Mouse (Mus musculus): ENCODE data around the gene Pcsk4. TPM values are rescaled to one million over a fixed set of nuclear protein-coding genes. Genes with fewer than 3 reads are reported as not detected.

Pcsk4 gene
- total and polyA plus RNA-seq, 3 experiments: 1.4 to 4.9 (median 1.8) TPM

DNA sequence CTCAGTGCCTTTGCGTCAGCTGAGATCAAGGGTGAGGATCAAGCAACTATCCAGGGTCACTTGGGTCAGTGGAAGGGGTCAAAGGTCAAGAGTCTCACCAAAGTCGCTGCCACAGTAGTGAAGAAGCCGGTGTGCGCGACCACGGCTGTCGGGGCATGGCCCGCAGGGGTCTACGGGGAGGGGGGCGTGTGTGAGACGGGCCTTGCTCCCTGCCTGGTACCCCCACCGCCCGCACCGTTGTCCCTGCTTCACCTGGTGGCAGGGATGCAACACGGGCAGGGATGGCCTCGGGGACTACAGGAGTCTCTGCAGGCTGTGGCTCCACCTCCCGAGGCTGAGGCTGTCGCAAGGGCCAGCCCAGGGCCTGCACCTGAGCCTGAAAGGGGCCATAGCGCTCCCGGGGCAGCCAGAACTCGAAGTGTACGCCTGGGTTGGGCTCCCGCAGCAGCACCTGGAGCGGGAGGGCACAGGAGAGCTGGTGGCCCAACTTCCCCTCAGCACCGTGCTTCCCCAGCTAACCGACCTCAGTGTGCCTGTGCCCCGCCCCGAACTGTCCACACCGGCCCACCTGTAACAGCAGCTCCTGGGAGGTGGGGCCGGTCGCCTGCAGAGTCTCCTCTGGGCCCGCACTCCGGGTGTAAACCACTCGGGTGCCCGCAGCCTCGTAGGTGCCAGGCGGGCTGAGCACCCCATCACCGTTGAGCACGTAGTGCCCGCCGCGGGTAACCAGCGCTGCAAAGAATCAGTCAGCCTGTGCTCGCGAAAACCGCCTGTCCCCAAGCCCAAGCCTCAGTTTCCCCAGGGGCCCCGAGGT is 12.4 kb upstream of the Pcsk4 start:
- Histone ChIP-seq H3K9ac (ENCODE audit: low read depth, low read length) (no peak overlapping the region), H3K79me2 (replicated peaks; ENCODE audit: control insufficient read depth, insufficient read depth, low read length) (no peaks in the 10 kb centered on the region), H3K4me1 (ENCODE audit: control insufficient read depth, insufficient read depth, low read length) (peaks cover 15% of the 10 kb centered on the region), H3K4me3 (no peak overlapping the region), H3K27ac (no peak overlapping the region), H3K36me3 (ENCODE audit: control insufficient read depth, insufficient read depth, low read length) (peaks cover 3% of the 10 kb centered on the region; the same call in 1 of the 2 replicates), H3K27me3 (ENCODE audit: control insufficient read depth, insufficient read depth, low read length) (peaks cover 6% of the 10 kb centered on the region; the same call in 1 of the 2 replicates)
- intact Hi-C loops (cut with DNase I): no loop called here
- WGBS: 39% methylated on average over 47 of the region's 47 CpGs
- DNase-seq: no peak
- TF ChIP-seq EP300 (IDR thresholded peaks at IDR 0.05; ENCODE audit: insufficient read depth, low read depth, low read length): no peak
- TF ChIP-seq CTCF (IDR thresholded peaks at IDR 0.05): no peak

DNA sequence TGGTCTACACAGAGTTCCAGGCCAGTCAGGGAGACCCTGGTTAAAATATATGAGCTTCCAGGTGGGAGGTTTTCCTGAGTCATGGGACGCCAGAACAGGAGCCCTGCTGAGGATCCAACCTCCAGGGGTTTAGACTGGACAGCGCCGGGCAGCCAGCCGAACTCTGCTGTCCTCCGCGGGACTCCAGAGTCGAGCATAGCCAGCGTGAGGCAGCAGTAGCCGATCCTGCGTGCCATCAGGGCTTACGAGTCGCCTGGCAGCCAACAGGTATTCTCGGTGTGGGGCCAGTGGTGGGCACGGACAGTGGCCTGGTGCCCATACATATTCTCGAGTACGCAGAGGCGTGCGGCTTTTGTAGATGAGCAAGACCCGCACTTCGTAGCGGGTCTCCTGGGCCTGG is 11.7 kb upstream of the Pcsk4 start:
- Histone ChIP-seq H3K4me1 (ENCODE audit: control insufficient read depth, insufficient read depth, low read length) (peaks cover 15% of the 10 kb centered on the region), H3K9ac (ENCODE audit: low read depth, low read length) (no peak overlapping the region), H3K27me3 (ENCODE audit: control insufficient read depth, insufficient read depth, low read length) (peaks cover 6% of the 10 kb centered on the region; the same call in 1 of the 2 replicates), H3K4me3 (no peak overlapping the region), H3K36me3 (ENCODE audit: control insufficient read depth, insufficient read depth, low read length) (peaks cover 3% of the 10 kb centered on the region; the same call in 1 of the 2 replicates), H3K79me2 (replicated peaks; ENCODE audit: control insufficient read depth, insufficient read depth, low read length) (no peaks in the 10 kb centered on the region), H3K27ac (no peak overlapping the region)
- no peak for DNase-seq
- intact Hi-C loops (cut with DNase I): no loop called here
- no peak for TF ChIP-seq POLR2A (IDR thresholded peaks at IDR 0.05; ENCODE audit: insufficient read depth, low read depth, low read length)
- TF ChIP-seq EP300 (IDR thresholded peaks at IDR 0.05; ENCODE audit: insufficient read depth, low read depth, low read length): no peak
- no peak for TF ChIP-seq CTCF (IDR thresholded peaks at IDR 0.05)
- 64% methylated on average over 21 of the region's 21 CpGs for WGBS

DNA sequence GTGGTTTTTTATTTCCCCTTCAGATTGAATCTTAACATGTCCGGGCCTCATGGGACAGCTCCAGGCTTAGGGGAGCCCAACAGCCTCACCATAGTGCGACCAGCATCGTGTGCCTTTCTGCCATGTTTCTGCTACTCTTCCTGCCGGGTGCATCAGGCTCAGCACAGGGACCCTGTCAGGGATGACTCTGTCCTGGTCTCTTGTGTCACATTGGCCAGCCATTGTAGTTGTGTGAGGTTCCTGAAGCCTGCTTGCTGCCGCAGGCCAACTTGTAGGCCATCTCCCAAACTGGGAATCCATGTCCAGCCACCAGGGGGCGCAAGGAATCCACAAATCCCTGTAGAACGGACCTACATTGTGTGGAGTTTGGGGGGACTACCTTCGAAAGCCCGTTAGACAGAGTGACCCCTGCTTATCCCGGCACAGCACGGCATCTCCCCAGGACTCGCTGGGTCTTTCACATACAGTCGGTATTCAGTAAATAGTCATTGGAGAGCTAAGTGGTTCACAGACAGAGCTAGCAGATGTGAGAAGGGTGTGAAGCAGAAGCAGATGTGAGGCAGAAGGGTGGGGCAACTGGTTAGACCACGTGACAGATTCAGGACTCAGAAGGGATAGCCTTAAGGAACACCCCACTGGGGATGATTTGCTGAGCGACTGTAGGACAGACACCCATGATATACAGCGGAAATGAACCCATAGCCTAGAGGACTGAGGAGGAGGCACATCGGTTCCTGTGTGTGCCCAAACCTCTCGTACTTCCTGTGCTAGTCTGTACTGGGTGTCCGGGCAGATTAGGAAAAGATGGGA is 10.8 kb upstream of the Pcsk4 start:
- H3K4me3 ChIP-seq: peak overlapping the region; percentile 8; the same call in 1 of the 2 replicates
- no peaks in the 10 kb centered on the region for H3K79me2 ChIP-seq (replicated peaks; ENCODE audit: control insufficient read depth, insufficient read depth, low read length)
- H3K9ac ChIP-seq (ENCODE audit: low read depth, low read length): no peak overlapping the region
- TF ChIP-seq EP300 (IDR thresholded peaks at IDR 0.05; ENCODE audit: insufficient read depth, low read depth, low read length) (peak; percentile 54; the same call in 1 of the 2 replicates), CTCF (IDR thresholded peaks at IDR 0.05) (peak; percentile 98), POLR2A (IDR thresholded peaks at IDR 0.05; ENCODE audit: insufficient read depth, low read depth, low read length) (0 out of 2 replicates have a peak, but pooled peaks have one; percentile 30)
- no peak overlapping the region; the same call in 1 of the 2 replicates for H3K27ac ChIP-seq
- peaks cover 15% of the 10 kb centered on the region for H3K4me1 ChIP-seq (ENCODE audit: control insufficient read depth, insufficient read depth, low read length)
- peaks cover 6% of the 10 kb centered on the region; the same call in 1 of the 2 replicates for H3K27me3 ChIP-seq (ENCODE audit: control insufficient read depth, insufficient read depth, low read length)
- intact Hi-C loops (cut with DNase I): no loop called here
- peak; percentile 84 to 90 for DNase-seq
- 20% methylated on average over 19 of the region's 19 CpGs for WGBS
- peaks cover 3% of the 10 kb centered on the region; the same call in 1 of the 2 replicates for H3K36me3 ChIP-seq (ENCODE audit: control insufficient read depth, insufficient read depth, low read length)

DNA sequence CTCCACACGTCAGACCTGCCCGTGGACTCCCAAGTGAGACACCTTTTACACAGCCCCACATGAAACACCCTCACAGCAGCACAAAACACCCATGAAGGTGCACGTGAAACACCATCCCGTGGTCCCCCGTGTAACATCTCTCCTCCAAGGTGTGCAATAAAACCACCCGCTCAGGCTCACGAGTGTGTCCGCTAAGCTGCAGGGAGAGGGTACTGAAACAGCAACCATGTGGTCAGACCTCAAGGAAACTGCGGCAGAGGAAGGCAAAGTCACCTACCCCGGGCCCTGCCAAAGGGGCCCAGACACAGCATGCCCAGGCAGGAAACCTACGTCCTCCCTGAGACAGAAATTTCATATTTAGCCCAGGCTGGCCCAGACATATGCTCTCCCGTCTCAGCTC is 7.0 kb upstream of the Pcsk4 start:
- intact Hi-C loops (cut with DNase I): no loop called here
- no peaks in the 10 kb centered on the region for H3K27me3 ChIP-seq (ENCODE audit: control insufficient read depth, insufficient read depth, low read length)
- H3K27ac ChIP-seq: no peak overlapping the region
- WGBS: 85% methylated on average over 12 of the region's 12 CpGs
- H3K9ac ChIP-seq (ENCODE audit: low read depth, low read length): no peak overlapping the region
- H3K36me3 ChIP-seq (ENCODE audit: control insufficient read depth, insufficient read depth, low read length): no peaks in the 10 kb centered on the region
- no peak overlapping the region for H3K4me3 ChIP-seq
- DNase-seq: no peak
- no peaks in the 10 kb centered on the region for H3K79me2 ChIP-seq (replicated peaks; ENCODE audit: control insufficient read depth, insufficient read depth, low read length)
- peaks cover 6% of the 10 kb centered on the region; the same call in 1 of the 2 replicates for H3K4me1 ChIP-seq (ENCODE audit: control insufficient read depth, insufficient read depth, low read length)
- TF ChIP-seq POLR2A (IDR thresholded peaks at IDR 0.05; ENCODE audit: insufficient read depth, low read depth, low read length) (no peak), EP300 (IDR thresholded peaks at IDR 0.05; ENCODE audit: insufficient read depth, low read depth, low read length) (no peak), CTCF (IDR thresholded peaks at IDR 0.05) (no peak)

DNA sequence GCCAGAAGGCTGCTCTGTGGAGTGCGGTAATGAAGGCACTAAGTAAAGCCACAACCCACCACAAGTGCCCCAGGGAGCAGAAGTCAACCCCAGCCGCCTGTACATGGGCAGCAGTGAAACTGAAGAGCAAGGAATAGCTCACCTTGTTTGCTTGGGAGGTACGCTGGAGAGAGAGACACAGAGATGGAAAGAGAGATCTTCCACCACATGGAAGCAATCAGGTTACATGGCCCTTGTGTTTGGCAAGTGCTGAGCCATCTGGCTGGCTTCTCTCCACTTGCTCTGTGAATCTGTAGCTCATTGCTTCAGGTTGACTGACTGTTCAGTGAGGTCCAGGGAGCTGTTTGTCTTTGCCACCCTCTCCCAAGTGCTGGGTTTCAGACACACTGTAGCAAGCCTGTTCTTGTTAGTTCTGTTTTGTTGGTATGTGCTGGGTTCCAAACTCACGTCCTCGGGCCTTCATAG is 3.3 kb upstream of the Pcsk4 start:
- H3K36me3 ChIP-seq (ENCODE audit: control insufficient read depth, insufficient read depth, low read length): no peaks in the 10 kb centered on the region
- DNase-seq: no peak
- WGBS: 89% methylated on average over 5 of the region's 5 CpGs
- H3K9ac ChIP-seq (ENCODE audit: low read depth, low read length): no peak overlapping the region
- no peaks in the 10 kb centered on the region for H3K4me1 ChIP-seq (ENCODE audit: control insufficient read depth, insufficient read depth, low read length)
- no peaks in the 10 kb centered on the region for H3K27me3 ChIP-seq (ENCODE audit: control insufficient read depth, insufficient read depth, low read length)
- H3K4me3 ChIP-seq: no peak overlapping the region
- H3K79me2 ChIP-seq (replicated peaks; ENCODE audit: control insufficient read depth, insufficient read depth, low read length): no peaks in the 10 kb centered on the region
- intact Hi-C loops (cut with DNase I): no loop called here
- no peak overlapping the region for H3K27ac ChIP-seq
- no peak for TF ChIP-seq CTCF (IDR thresholded peaks at IDR 0.05)
- TF ChIP-seq EP300 (IDR thresholded peaks at IDR 0.05; ENCODE audit: insufficient read depth, low read depth, low read length): no peak
- TF ChIP-seq POLR2A (IDR thresholded peaks at IDR 0.05; ENCODE audit: insufficient read depth, low read depth, low read length): no peak
